In the genomic region with DNA sequence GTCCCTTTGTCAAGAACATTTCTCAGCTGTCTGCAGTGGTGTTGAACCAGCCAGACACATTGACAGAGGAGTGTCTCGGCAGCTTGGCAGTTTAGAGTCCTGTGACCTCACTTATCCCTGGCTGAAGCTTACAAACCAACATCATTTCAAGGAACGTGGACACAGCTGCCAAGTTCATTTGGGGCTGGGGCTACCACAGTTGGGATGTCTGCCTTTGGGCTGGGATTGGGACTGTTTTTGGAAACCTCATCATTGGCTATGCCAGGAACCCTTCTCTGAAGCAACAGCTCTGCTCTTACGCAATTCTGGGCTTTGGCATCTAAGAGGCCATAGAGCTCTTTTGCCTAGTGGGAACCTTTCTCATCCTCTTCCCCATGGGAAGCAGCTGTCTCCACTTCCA, we compare ENCODE assay signal across 10 mouse cellular contexts.
A peak's percentile ranks its signal among the peaks of the same experiment; 100 is the strongest.
DNase-seq lines count a peak whose midpoint lies in the region; ATAC-seq and TF ChIP-seq lines count a peak whose summit lies in the region.
"Had no signal": no experiment of that assay in that cellular context is flagged by ENCODE, and none has a peak within 500 bp of the region (broad histone marks: within the 10 kb centered on the region; RNA-seq: fewer than 3 reads in every experiment).

No protein-coding gene starts in this region.

- DNase-seq in liver, adult 2 months (ENCODE audit: extremely low read depth, low read depth, low spot score): peak; percentile 85
- no peak for DNase-seq in liver
- DNase-seq in fibroblast of lung, adult 2 months (ENCODE audit: low read depth): peak; percentile 22
- peak; percentile 33 for DNase-seq in heart, postnatal 25 days (ENCODE audit: low spot score)
- DNase-seq in skeletal muscle tissue, adult 2 months (ENCODE audit: low read depth, low spot score): peak; percentile 77
- no peak for DNase-seq in cerebellum, adult 8-10 months
- DNase-seq: liver, postnatal 0 days had no signal

- H3K4me2 ChIP-seq in forebrain, embryonic 16.5 days (ENCODE audit: low read length): no peak overlapping the region
- H3K4me2 ChIP-seq: heart, embryonic 13.5 days had no signal

- no peak for TF ChIP-seq CTCF in liver, adult 2 months (IDR thresholded peaks at IDR 0.05; ENCODE audit: low read depth, low read length)

- no peak overlapping the region for H3K27ac ChIP-seq in liver, adult 2 months (replicated peaks; ENCODE audit: insufficient read depth, low read depth, low read length)
- no peak overlapping the region for H3K27ac ChIP-seq in forebrain, embryonic 16.5 days (ENCODE audit: low read length)
- H3K27ac ChIP-seq: heart, embryonic 13.5 days had no signal

- no peak overlapping the region for H3K9ac ChIP-seq in liver, adult 2 months (ENCODE audit: low read depth, low read length)
- no peak overlapping the region for H3K9ac ChIP-seq in forebrain, embryonic 16.5 days (replicated peaks; ENCODE audit: low read depth, low read length)
- H3K9ac ChIP-seq: heart, embryonic 13.5 days; liver, postnatal 0 days had no signal

- intact Hi-C loops in heart, postnatal 25 days (cut with DNase I): no loop called here

- H3K9me3 ChIP-seq in forebrain, embryonic 16.5 days (ENCODE audit: control insufficient read depth, low read length): no peaks in the 10 kb centered on the region
- H3K9me3 ChIP-seq: heart, embryonic 13.5 days had no signal

- no peaks in the 10 kb centered on the region for H3K79me2 ChIP-seq in liver, adult 2 months (ENCODE audit: control insufficient read depth, insufficient read depth, low read length)

- TF ChIP-seq POLR2A in liver, adult 2 months (IDR thresholded peaks at IDR 0.05; ENCODE audit: extremely low read depth, insufficient read depth, low read length): no peak

- no peak for ATAC-seq in forebrain, embryonic 16.5 days
- ATAC-seq: liver, postnatal 0 days had no signal

- H3K27me3 ChIP-seq in liver, adult 2 months (ENCODE audit: control insufficient read depth, insufficient read depth, low read length): no peaks in the 10 kb centered on the region
- no peaks in the 10 kb centered on the region for H3K27me3 ChIP-seq in forebrain, embryonic 16.5 days (replicated peaks; ENCODE audit: control insufficient read depth, insufficient read depth, low read length)
- H3K27me3 ChIP-seq: heart, embryonic 13.5 days had no signal

- no peaks in the 10 kb centered on the region for H3K36me3 ChIP-seq in liver, adult 2 months (ENCODE audit: control insufficient read depth, insufficient read depth, low read length)
- H3K36me3 ChIP-seq in forebrain, embryonic 16.5 days (ENCODE audit: control insufficient read depth, insufficient read depth): no peaks in the 10 kb centered on the region
- H3K36me3 ChIP-seq: heart, embryonic 13.5 days had no signal

- no peak overlapping the region for H3K4me3 ChIP-seq in liver, adult 2 months (ENCODE audit: insufficient read depth, low read depth, low read length)
- H3K4me3 ChIP-seq in forebrain, embryonic 16.5 days (replicated peaks; ENCODE audit: low read length): no peak overlapping the region
- H3K4me3 ChIP-seq: erythroblast, embryonic 14.5 days; heart, embryonic 13.5 days had no signal

- WGBS in liver, adult 2 months: 30% methylated on average over 3 of the region's 3 CpGs
- whole genome bisulfite sequencing in forebrain, embryonic 16.5 days: 80% methylated on average over 3 of the region's 3 CpGs

- H3K4me1 ChIP-seq in liver, adult 2 months (ENCODE audit: control insufficient read depth, insufficient read depth, low read length): no peaks in the 10 kb centered on the region
- no peaks in the 10 kb centered on the region for H3K4me1 ChIP-seq in forebrain, embryonic 16.5 days (replicated peaks; ENCODE audit: control insufficient read depth, insufficient read depth, low read length)
- H3K4me1 ChIP-seq: heart, embryonic 13.5 days had no signal

Comparison
In these comparisons a context has a peak if more than half of its experiments do, and no peak if none do; other contexts are left out.
1. DNase-seq: peak in liver, adult 2 months (single experiment), fibroblast of lung, adult 2 months (single experiment), heart, postnatal 25 days (single experiment) and skeletal muscle tissue, adult 2 months (single experiment); none in liver (single experiment) and cerebellum, adult 8-10 months (single experiment).